Mouse (Mus musculus): ENCODE measurements around the gene Olfr1141.

Gene Olfr1141

GRCm38 (mm10) chr2:87753891-87754290 is at the start of gene Olfr1141:
Gene Olfr1141 (minus strand): TSS chr2:87753991.
- DNase-seq = no peak

- no peak for DNase-seq
These were observed 46.5 kb upstream of the Olfr1141 start, which contains the start of gene Olfr1143 for GRCm38 (mm10) chr2:87800292-87800691. Gene Olfr1143 (plus strand): TSS chr2:87800592.

- DNase-seq = no peak
These were observed 25.4 kb upstream of the Olfr1141 start, which contains the start of gene Olfr152 for GRCm38 (mm10) chr2:87779183-87779582. Gene Olfr152 (plus strand): TSS chr2:87779483.

DNA sequence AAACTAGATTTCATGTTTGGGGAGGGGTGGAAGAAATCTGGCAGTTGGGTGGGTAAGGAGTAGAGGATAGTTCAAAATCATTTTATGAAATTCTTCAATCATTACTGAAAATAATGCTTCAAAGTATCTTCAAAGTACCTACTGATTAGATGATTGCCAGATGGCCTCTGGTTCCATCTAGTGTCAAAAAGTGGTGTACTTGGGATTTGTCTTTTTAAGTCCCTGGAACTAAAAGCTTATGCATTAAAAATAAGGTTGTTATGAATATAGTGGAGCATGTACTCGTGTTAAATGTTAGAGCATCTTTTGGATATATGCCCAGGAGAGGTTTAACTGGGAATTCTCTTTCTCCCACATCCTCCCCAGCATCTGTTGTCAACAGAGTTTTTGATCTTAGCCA is 22.4 kb upstream of the Olfr1141 start:
- DNase-seq = no peak

DNA sequence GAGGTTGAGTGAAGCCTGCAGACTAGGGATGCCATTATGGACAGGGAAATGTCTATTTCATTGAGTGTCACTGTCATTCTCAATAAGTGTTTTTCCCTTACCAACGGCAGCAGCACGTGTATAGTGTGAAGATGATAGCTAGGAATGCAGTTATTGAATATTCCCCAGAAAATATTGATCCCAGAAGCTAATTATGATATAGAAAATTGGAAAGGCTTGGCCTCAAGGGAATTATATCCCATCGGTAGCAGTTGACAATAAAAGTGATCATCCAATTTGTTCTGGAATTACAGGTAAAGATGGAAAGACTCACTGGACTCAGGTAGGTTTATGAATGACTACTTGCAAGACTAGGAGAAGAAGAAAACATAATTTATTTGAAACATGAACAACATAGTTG is 10.3 kb downstream of the Olfr1141 start, which contains the start of gene Olfr1140:
TSS of gene Olfr1140 (plus strand) at position 301 of the 400 bp plus-strand sequence.
- DNase-seq = no peak

GRCm38 (mm10) chr2:87739878-87740277 is 13.9 kb downstream of the Olfr1141 start, which contains the start of gene Olfr1138:
Gene Olfr1138 (minus strand): TSS chr2:87739978.
- no peak for DNase-seq

- no peak for DNase-seq
These were observed 40.7 kb downstream of the Olfr1141 start, which contains the start of gene Olfr1137 for GRCm38 (mm10) chr2:87713079-87713478. Gene Olfr1137 (minus strand): TSS chr2:87713179.
